Mouse (Mus musculus) spleen, adult 2 months (tissue): Measurements from ENCODE around the gene Tstd1.
A peak's percentile ranks its signal among the peaks of the same experiment; 100 is the strongest.

Experiments
- CTCF ChIP-seq: fragments of 200-500 bp; IDR thresholded peaks from 2 replicates; pipeline ENCODE4 v1.5.1; 2011; ENCODE audit warnings: mild to moderate bottlenecking, inconsistent platforms; ENCODE audit not compliant: insufficient read depth, insufficient read length, insufficient replicate concordance; ENCODE audit errors: extremely low read depth
- POLR2A ChIP-seq: fragments of 200-500 bp; IDR thresholded peaks from 2 replicates; pipeline ENCODE4 v1.6.1; 2011; ENCODE audit warnings: low read depth, low read length, inconsistent platforms

- peak; percentile 58 for TF ChIP-seq POLR2A
- no peak for TF ChIP-seq CTCF
These were observed 28.6 kb upstream of the Tstd1 start for GRCm38 (mm10) chr1:171390101-171390500.
